Mouse (Mus musculus) kidney, adult 2 months (tissue): ENCODE data around the gene Il11ra1.

ENCODE experiments used
- CTCF ChIP-seq: fragments of 200-500 bp; conservative IDR thresholded peaks from 2 replicates; pipeline ENCODE4 v1.5.1; 2011; ENCODE audit warnings: low read depth, mild to moderate bottlenecking, control low read depth, low read length, moderate library complexity, mixed read lengths; ENCODE audit not compliant: insufficient read depth, insufficient read length
- POLR2A ChIP-seq: fragments of 200-500 bp; IDR thresholded peaks from one replicate; pipeline ENCODE4 v1.6.1; 2011; ENCODE audit warnings: low read depth, low read length, control low read depth

DNA sequence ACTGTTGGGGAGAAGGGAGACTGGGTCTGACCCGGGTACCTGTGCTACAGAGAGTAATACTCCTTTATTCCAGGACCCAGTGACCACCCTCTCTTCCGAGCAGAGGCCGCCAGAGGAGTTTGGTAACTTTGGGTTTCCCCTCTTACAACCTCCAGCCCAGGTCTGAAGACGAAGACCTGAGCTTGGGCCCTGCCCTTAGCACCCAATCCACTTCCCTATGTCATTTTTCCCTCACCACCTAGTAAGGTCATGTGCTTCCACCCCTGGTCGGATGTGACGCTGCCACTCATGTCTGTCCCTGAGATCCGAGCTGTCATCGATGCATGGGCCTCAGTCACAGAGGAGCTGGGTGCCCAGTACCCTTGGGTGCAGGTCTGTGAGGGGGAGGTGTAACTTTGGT is 56.7 kb downstream of the Il11ra1 start:
- TF ChIP-seq POLR2A = no peak
- TF ChIP-seq CTCF = no peak
